Comparison of ENCODE assay signal across 9 mouse cellular contexts in the genomic region with DNA sequence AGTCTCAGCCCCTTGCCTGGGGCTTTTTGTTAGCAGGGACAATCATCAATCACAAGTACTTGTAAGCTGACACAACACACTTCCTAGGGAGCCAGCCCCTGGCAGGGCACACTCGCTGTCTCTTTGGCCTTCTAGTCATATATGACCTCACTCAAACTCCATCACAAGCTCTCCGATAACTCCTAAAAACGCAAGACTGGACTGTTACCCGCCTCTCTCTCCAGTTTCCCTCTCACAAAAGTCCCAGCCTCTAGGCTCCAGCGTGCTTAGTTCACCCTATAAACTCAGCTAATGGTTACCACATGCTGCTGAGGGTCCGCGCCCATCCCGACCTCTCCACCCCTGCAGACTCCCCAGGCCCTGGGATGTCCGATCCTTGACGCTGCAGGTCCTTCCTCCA. TPM values are rescaled to one million over a fixed set of nuclear protein-coding genes. Genes with fewer than 3 reads are reported as not detected.
A peak's percentile ranks its signal among the peaks of the same experiment; 100 is the strongest.
DNase-seq lines count a peak whose midpoint lies in the region; ATAC-seq and TF ChIP-seq lines count a peak whose summit lies in the region.
"Had no signal": no experiment of that assay in that cellular context is flagged by ENCODE, and none has a peak within 500 bp of the region (broad histone marks: within the 10 kb centered on the region; RNA-seq: fewer than 3 reads in every experiment).

No protein-coding gene starts in this region.

- H3K79me2 ChIP-seq in myocyte (ENCODE audit: control insufficient read depth, insufficient read depth), result no peaks in the 10 kb centered on the region

- TF ChIP-seq POLR2A in lung, adult 2 months (IDR thresholded peaks at IDR 0.05; ENCODE audit: borderline replicate concordance, extremely low read depth, low read depth, low read length), result no peak
- no peak for TF ChIP-seq POLR2A in embryonic fibroblast, embryonic 13.5 days (IDR thresholded peaks at IDR 0.05; ENCODE audit: low read depth, low read length)
- no peak for TF ChIP-seq POLR2A in myocyte (IDR thresholded peaks at IDR 0.05; ENCODE audit: insufficient read length, low read depth)

- peaks cover 45% of the 10 kb centered on the region for H3K27me3 ChIP-seq in lung, embryonic 14.5 days (ENCODE audit: insufficient read depth, low read length)
- H3K27me3 ChIP-seq in hindbrain, embryonic 16.5 days (replicated peaks; ENCODE audit: control insufficient read depth, insufficient read depth, low read length), result peaks cover 11% of the 10 kb centered on the region
- H3K27me3 ChIP-seq in myocyte (ENCODE audit: control insufficient read depth, insufficient read depth, insufficient read length), result no peaks in the 10 kb centered on the region

- no peak for TF ChIP-seq CTCF in lung, embryonic 14.5 days (IDR thresholded peaks at IDR 0.05; ENCODE audit: low read depth)
- TF ChIP-seq CTCF in lung, adult 2 months (IDR thresholded peaks at IDR 0.05; ENCODE audit: insufficient read depth, low read length), result no peak
- no peak for TF ChIP-seq CTCF in embryonic fibroblast, embryonic 13.5 days (IDR thresholded peaks at IDR 0.05; ENCODE audit: borderline replicate concordance, insufficient read depth, low read length)

- H3ac ChIP-seq in myocyte (ENCODE audit: control insufficient read depth, insufficient read length), result no peak overlapping the region

- H3K4me2 ChIP-seq in lung, embryonic 14.5 days, result peak overlapping the region; percentile 94
- peak overlapping the region; percentile 97 for H3K4me2 ChIP-seq in hindbrain, embryonic 16.5 days (ENCODE audit: low read length)
- peak overlapping the region; percentile 34 for H3K4me2 ChIP-seq in myocyte (ENCODE audit: low read depth)

- WGBS in lung, embryonic 14.5 days, result under 1% methylated on average over 10 of the region's 10 CpGs
- 4% methylated on average over 10 of the region's 10 CpGs for WGBS in lung, adult 2 months
- under 1% methylated on average over 10 of the region's 10 CpGs for WGBS in hindbrain, embryonic 16.5 days

- no peak overlapping the region for H3K27ac ChIP-seq in lung, embryonic 14.5 days (ENCODE audit: low read depth)
- no peak overlapping the region for H3K27ac ChIP-seq in embryonic fibroblast, embryonic 13.5 days (ENCODE audit: insufficient read depth, low read length)
- no peak overlapping the region for H3K27ac ChIP-seq in hindbrain, embryonic 16.5 days (ENCODE audit: low read depth, low read length)
- H3K27ac ChIP-seq: macrophage had no signal

- no peaks in the 10 kb centered on the region for H3K9me3 ChIP-seq in lung, embryonic 14.5 days (ENCODE audit: low read depth, low read length)
- no peaks in the 10 kb centered on the region for H3K9me3 ChIP-seq in hindbrain, embryonic 16.5 days (ENCODE audit: control insufficient read depth, low read length)

- no peaks in the 10 kb centered on the region for H3K36me3 ChIP-seq in lung, embryonic 14.5 days (ENCODE audit: insufficient read depth)
- no peaks in the 10 kb centered on the region for H3K36me3 ChIP-seq in hindbrain, embryonic 16.5 days (ENCODE audit: control insufficient read depth, insufficient read depth, low read length)
- H3K36me3 ChIP-seq in myocyte (ENCODE audit: control insufficient read depth, insufficient read depth), result no peaks in the 10 kb centered on the region

- peak; percentile 14 for DNase-seq in lung, embryonic 14.5 days
- no peak for DNase-seq in lung, adult 2 months
- no peak for DNase-seq in right cerebral cortex, postnatal 4 days
- DNase-seq in thymus, postnatal 36 days, result no peak
- DNase-seq in spleen, postnatal 10 days (ENCODE audit: low spot score in 2 of 2), result no peak

- no peaks in the 10 kb centered on the region; the same call in 1 of the 2 replicates for H3K4me1 ChIP-seq in lung, embryonic 14.5 days (ENCODE audit: insufficient read depth)
- peaks cover 3% of the 10 kb centered on the region for H3K4me1 ChIP-seq in lung, adult 2 months (ENCODE audit: control insufficient read depth, insufficient read depth, low read length)
- peaks cover 8% of the 10 kb centered on the region; the same call in 1 of the 2 replicates for H3K4me1 ChIP-seq in embryonic fibroblast, embryonic 13.5 days (ENCODE audit: control insufficient read depth, insufficient read depth, low read length)
- H3K4me1 ChIP-seq in hindbrain, embryonic 16.5 days (ENCODE audit: control insufficient read depth, insufficient read depth, low read depth, low read length), result peaks cover 24% of the 10 kb centered on the region

- peak overlapping the region; percentile 55 for H3K4me3 ChIP-seq in lung, embryonic 14.5 days (ENCODE audit: low read depth, low read length)
- H3K4me3 ChIP-seq in lung, adult 2 months (replicated peaks; ENCODE audit: extremely low read depth, low read depth, low read length), result no peak overlapping the region
- peak overlapping the region; percentile 56 for H3K4me3 ChIP-seq in embryonic fibroblast, embryonic 13.5 days (ENCODE audit: insufficient read depth, low read length)
- peak overlapping the region; percentile 81 for H3K4me3 ChIP-seq in hindbrain, embryonic 16.5 days (ENCODE audit: low read length)
- H3K4me3 ChIP-seq in myocyte, result no peak overlapping the region

- peak overlapping the region; percentile 46 for H3K9ac ChIP-seq in lung, embryonic 14.5 days
- peak overlapping the region; percentile 70 for H3K9ac ChIP-seq in hindbrain, embryonic 16.5 days (ENCODE audit: low read depth, low read length)

- no peak for ATAC-seq in lung, embryonic 14.5 days (ENCODE audit: insufficient read depth)
- no peak for ATAC-seq in hindbrain, embryonic 16.5 days

TF ChIP-seq in myocyte, 11 proteins besides CTCF, POLR2A, EP300 and RAD21:
- TF ChIP-seq CEBPB (IDR thresholded peaks at IDR 0.05; ENCODE audit: insufficient read depth, poor library complexity, severe bottlenecking) (no peak), SRF (IDR thresholded peaks at IDR 0.05; ENCODE audit: control insufficient read depth, insufficient read length, low read depth) (no peak), MAX (IDR thresholded peaks at IDR 0.05; ENCODE audit: low read depth) (no peak), USF1 (IDR thresholded peaks at IDR 0.05; ENCODE audit: low read depth) (no peak), REST (IDR thresholded peaks at IDR 0.05; ENCODE audit: insufficient read depth, insufficient read length) (no peak)

RNA-seq across cellular contexts. Expression of a gene that starts 0.8 kb away (rescaled TPM):
- polyA plus RNA-seq in lung, embryonic 14.5 days (2014; fragmentation: Nextera tagmentation; extraction: Ambion mirVana), result 1.0 and 1.6 TPM in 2 replicates
- polyA plus RNA-seq in lung, adult 2 months (2012; rRNA removed), result 1.8 TPM in 2 replicates
- 5.0 and 6.7 TPM in 2 replicates for polyA plus RNA-seq in embryonic fibroblast, embryonic 13.5 days (2011; ENCODE audit: insufficient read length, low read depth, missing spikeins)
- polyA plus RNA-seq in hindbrain, embryonic 16.5 days (2015; fragmentation: Nextera tagmentation; extraction: Ambion mirVana), result 2.0 and 2.3 TPM in 2 replicates
- polyA plus RNA-seq in myocyte (2012; fragmentation: generic; extraction: Trizol), result 1.6 TPM
- polyA plus RNA-seq: macrophage had no signal

Comparison
In these comparisons a context has a peak if more than half of its experiments do, and no peak if none do; other contexts are left out.
1. H3K4me3 ChIP-seq: peak in lung, embryonic 14.5 days (single experiment), embryonic fibroblast, embryonic 13.5 days (single experiment) and hindbrain, embryonic 16.5 days (single experiment); none in lung, adult 2 months (single experiment) and myocyte (single experiment).
2. H3K4me2 ChIP-seq: peak in every context shown above with its lines; median percentile 97 in hindbrain, embryonic 16.5 days; 94 in lung, embryonic 14.5 days; 34 in myocyte.